Mouse (Mus musculus) layer of hippocampus, adult 11-12 months (tissue): ENCODE measurements around the gene Gapvd1.
"Not testable (repeated sequence)": the region's sequence is repeated elsewhere in the genome, so short reads cannot be mapped to it uniquely, and the experiment has no call there.

Experiments
- DNase-seq: peaks from one replicate; pipeline ENCODE4 v3.0.0; 2022; ENCODE audit warnings: low spot score

Gapvd1 gene

DNA sequence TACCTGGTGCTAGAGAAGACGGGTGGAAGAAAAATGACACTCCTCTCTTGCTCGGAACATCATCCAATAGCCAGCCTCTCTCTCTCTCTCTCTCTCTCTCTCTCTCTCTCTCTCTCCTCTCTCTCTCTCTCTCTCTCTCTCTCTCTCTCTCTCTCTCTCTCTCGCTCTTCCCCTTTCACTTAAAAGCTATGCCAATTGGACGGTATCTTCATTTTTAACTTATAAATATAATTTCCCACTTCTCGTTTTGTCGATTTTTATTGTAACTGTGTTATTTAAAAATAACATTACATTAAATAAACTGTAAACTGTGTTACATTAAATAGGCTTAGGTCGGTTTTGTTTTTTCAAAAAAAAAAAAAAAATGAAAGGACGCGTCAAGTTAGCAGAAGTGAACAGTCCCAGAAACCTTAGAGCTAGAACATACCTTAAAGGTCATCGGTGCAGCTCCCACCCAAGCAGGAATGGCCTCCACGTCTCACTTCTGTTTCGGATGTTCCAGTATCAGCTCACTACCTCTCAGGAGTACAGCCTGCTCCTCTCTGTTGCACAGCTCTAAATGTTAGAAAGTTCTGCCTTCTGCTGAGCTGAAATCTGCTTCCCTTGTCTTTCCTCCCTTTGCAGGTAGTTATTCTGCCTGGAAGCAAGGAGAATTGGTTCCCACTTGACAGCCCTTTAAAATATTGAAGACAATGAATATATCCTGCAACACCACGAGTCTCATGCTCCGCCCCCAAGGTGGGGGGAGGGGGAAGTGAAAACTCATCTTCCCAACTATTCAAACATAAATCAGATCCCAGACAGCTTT lies at the start of gene Gapvd1:
Gene Gapvd1, minus strand, starts transcription at position 682 of the 808 bp plus-strand sequence.
- DNase-seq, result peak; percentile 21

DNA sequence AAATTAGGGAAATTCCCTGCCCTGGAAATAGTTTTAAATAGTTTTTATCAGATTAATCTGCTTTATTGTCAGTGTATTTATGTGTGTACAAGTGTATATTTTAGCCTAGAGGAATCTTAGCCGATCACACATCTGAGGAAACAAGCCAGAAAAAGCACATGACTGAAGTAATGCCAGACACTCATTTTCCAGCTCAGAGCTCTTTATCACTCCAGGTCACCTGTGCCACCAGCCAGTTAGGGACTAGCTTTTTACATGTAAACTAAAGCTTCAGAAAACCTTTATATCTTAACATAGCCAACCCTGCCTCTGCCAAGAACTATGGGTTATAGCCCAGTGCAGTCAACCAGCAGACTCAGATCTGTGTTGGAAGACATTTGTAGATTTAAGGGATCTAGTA lies 49.8 kb upstream of the Gapvd1 start:
- no peak for DNase-seq

DNA sequence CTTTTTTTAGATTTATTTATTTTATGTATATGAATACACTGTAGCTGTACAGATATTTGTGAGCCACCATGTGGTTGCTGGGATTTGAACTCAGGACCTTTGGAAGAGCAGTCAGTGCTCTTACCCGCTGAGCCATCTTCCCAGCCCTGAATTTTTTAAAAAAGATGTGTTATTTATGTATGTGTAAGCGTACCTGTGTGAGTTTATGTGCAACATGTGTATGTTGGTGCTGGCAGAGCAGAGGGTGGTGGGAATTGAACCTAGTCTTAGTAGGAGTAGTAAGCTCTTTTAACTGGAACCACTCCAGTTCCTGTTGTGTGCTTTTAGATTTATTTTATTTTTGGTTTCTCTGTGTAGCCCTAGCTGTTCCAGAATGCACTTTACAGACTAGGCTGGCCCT lies 49.1 kb upstream of the Gapvd1 start:
- DNase-seq, result no peak

DNA sequence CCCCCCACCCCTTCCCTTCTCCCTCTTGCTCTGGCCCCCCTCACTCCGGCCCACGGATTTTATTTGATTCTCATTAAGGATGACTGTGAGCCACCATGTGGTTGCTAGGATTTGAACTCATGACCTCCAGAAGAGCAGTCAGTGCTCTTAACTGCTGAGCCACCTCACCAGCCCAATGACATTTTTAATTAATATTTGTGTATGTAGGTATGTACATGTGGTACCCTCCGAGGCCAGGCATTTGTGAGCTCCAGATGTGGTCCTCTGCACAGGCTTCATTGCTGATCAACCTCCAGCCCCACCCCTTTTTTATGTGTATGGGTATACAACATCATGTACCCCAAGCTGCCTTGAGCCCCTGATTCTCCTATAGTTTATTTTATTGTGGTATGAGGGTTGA lies 48.7 kb upstream of the Gapvd1 start:
- DNase-seq, result no peak

DNA sequence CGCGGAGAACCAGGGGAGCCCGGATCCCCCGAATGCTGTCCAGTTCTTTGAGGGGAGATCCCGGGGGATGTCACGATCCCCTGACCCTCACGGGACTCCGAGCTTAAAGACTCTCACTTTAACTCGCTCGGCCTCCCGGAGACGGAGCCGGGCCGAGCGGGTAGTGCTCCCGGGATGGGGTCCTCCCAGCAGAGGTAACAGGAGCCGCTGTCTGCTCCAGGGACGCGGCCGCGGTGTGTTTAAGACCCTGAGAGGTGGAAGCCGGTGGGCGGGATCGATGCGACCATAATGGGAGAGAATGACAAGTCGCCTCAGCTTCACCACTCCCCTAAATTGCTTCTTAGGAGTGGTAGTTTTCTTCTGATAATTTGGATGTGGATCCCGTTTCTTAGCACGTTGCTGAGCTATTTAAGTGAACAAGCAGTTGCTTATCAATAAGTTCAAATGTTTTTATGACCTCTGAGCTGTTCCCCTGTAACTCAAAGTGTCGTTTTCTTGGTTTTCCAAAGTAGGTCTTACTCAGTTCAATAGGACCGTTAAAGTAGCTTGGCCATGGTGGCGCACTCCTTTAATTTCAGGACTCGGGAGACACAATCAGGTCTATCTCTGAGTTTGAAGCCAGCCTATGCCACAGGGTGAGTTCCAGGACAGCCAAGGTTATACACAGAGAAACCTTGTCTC lies 47.7 kb upstream of the Gapvd1 start:
- DNase-seq, result peak; percentile 40

DNA sequence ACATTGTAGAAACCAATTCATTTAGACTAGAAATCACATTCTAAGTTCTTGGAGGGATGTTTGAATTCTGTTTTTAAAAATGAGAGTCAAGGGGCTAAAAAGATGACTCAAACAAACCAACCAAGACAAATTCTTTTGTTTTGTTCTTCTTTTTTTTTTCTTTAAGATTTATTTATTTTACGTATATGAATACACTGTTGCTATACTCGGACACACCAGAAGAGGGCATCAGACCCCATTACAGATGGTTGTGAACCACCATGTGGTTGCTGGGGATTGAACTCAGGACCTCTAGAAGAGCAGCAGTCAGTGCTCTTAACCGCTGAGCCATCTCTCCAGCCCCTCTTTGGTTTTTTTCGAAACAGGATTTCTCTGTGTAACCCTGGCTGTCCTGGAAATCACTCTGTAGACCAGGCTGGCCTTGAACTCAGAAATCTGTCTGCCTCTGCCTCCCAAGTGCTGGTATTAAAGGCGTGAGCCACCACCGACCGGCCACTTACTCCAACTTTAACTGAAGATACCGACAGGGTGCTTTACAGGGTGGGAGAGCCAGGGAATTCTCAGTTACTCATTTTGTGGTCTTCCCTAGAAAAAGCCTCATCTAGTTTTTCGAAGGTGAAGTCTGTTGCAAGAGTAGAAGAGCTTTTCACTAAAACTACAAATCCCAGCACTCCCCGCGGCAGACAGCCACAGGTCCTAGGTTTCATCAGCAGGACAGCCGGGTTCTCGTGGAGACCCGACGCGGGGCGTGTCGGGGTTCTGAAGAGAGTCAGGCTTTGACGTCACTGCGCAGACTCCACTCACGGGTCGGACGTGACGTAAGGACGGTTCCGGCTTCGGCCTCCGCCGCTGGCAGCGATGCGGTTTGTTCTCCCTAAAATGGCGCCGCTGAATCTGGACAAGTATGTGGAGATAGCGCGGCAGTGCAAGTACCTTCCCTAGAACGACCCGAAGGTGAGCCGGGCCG lies 46.8 kb upstream of the Gapvd1 start:
- DNase-seq, result peak; percentile 99

DNA sequence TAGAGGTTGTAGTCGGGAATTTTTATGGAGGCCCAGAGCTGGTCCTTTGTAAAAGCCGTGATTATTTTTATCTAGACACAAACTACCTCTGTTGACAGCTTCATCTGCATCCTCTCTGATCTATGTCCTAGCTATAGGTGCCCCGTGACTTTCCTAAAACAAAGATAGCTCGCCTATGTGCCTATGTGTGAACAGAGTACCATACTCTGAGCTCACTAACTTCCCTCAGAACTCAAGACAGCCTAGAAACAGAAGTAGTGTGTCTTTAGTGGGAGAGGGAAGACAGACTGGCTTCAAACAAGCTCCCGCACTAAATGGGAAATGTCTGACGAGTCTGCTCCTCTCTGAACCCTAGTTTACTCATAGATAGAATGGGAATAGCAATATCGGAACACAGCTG lies 45.3 kb upstream of the Gapvd1 start:
- no peak for DNase-seq

DNA sequence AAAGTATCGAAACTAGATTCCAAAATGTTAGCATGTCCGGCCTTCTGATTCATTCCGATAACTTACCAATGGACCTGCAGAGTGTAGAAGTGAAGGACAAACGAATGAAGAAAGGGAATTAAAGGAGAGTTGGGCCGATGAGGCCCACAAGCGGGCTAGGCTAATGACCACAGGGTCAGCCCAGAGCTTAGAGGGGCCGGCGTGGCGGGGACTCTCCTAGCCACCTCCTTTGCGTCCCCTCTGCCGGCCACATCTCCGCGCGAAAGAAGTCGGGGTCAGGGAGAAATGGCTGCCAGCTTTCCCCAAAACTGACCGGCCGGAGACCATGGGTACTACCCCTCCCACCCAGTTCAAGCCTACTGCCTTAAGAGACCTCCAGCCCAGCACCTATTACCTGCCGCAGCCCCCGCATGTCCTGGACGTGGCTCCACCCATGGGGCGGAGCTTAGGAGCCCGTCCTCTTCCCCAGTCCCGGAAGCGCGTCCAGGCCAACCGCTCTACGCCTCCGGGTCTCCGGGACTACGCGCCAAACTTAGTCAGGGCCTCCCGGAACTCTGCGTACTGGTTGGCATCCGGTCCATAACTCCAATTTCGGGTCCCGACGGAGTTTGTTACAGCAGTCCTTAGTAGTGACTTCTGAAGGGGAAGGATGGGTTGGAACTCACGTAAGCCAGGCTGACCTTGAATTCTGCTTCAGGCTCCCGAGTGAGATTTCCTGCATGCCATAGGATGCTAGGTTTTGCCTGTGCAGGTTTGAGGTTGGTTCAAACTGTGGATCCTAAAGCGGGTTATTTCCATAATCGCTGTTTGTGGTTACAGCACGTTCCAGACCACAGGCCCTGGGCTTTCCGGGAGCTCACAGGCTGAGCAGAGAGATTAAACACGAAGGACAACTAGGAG lies 44.6 kb upstream of the Gapvd1 start, which contains the start of gene Rabepk:
Gene Rabepk, minus strand, starts transcription at position 556 of the 900 bp plus-strand sequence.
- peak; percentile 77 for DNase-seq

DNA sequence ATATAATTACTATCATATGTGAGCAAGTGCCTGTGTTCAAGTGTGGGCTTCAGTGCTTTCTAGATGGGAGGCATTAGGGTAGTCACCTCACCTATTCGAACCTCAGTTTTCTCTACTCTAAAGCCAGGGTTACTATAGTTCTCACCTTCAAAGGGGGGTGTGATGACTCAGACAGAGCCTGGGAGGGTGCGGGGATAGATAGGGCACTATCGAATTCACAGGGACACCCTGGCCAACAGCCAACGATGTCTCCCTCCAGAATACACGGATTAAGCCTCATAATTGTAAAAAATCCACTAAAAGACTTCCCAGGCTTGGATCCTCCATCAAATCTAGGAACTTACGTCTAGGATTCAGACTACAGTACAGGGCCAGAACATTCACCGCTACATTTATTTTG lies 40.4 kb upstream of the Gapvd1 start:
- DNase-seq, result no peak

DNA sequence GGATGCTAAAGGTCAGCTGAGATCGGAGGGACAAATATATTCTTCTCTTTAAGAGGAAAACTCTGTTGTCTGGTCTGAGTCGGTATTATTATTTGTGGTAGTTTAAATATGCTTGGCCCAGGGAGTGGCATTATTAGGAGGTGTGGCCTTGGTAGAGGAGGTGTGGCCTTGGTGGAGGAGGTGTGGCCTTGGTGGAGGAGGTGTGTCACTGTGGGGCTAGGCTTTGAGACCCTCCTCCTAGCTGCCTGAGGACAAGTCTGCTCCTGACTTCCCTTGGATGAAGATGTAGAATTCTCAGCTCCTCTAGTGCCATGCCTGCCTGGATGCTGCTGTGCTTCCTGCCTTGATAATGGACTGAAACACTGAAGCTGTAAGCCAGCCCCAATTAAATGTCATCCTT lies 39.5 kb upstream of the Gapvd1 start:
- no peak for DNase-seq

DNA sequence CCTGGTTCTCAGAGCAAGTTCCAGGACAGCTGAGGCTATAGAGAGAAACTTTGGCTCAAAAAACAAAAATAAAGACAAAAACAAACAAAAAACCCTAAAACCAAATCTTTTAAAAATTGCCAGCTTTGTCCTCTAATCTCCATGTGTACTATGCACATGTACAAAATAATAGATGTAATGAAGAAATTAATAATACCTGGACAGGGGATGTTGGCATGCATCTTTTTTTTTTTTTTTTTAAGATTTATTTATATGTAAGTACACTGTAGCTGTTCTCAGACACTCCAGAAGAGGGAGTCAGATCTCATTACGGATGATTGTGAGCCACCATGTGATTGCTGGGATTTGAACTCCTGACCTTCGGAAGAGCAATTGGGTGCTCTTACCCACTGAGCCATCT lies 37.5 kb upstream of the Gapvd1 start:
- DNase-seq, result not testable (repeated sequence)

DNA sequence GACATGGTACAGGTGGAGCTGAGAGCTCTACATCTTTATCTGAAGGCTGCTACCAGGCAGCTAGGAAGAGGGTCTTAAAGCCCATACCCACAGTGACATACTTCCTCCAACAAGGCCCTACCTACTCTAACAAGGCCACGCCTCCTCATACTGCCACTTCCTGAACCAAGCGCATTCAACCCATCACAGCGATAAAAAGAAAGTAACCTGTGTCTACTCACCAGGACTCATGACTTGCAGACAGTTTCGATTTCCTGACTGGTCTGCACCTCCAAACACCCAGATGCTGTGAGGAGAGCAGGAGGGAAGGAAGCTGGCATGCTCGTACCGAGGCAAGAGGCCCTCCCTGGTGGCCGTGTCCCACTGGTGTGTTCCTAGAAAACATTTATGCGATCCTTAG lies 35.2 kb upstream of the Gapvd1 start:
- no peak for DNase-seq

DNA sequence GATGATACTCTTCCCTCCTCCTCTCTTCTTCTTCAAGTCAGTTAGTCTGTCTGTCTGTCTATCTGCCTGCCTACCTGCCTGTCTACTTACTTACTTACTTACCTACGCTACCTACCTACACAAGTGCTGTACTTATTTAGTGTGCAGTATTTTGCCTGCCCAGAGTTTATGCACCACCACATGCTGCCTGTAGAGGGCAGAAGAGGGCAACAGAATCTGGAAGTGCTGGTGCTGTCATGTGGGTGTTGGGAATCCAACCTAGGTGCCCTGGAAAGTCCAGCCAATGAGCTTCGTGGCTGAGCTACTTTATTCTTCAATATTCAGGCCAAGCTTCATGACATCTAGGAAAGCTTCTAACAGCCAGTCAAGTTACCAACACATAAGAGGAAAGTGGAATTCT lies 29.1 kb upstream of the Gapvd1 start:
- DNase-seq, result no peak

DNA sequence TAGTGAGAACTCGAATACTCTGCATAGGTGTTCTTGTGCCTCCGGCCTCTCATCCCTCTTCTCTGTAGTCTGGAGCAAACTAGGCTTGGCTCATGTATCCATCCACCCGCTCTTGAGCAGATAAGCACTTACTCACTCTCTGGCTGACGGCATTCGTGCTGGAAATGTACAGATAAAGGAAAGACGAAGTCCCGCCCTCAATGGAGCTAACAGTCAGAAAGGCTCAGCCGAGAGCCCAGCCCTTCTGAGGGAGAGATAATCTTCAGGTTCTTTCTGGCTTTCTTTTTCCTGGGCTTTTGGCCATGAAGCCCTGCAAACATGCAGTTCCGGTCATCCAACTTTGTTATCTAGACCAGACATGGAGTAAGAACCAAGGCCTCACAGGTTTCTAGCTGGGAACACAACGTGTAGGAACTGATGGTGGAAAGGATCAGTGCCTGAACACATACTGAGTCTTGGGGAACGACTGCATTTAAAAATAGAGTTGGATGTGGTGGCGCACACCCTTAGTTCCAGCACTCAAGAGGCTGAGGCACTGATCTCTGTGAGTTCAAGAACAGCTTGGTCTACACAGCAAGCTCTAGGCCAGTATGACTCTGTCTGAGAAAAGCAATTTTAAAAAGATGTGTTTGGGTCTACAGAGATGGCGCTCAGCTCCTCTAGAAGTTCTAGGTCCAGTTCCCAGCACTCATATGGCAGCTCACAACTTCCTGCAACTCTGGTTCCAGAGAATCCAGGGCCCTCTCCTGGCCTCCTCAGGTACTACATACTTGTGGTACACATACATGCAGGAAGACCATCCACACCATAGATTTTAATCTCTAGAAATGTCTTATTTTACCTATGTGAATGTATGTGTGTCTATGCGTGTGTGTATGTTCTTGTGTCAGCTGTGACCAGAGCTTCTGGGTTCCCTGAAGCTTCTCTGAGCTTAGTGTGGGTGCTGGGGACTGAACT lies 28.3 kb upstream of the Gapvd1 start:
- no peak for DNase-seq

DNA sequence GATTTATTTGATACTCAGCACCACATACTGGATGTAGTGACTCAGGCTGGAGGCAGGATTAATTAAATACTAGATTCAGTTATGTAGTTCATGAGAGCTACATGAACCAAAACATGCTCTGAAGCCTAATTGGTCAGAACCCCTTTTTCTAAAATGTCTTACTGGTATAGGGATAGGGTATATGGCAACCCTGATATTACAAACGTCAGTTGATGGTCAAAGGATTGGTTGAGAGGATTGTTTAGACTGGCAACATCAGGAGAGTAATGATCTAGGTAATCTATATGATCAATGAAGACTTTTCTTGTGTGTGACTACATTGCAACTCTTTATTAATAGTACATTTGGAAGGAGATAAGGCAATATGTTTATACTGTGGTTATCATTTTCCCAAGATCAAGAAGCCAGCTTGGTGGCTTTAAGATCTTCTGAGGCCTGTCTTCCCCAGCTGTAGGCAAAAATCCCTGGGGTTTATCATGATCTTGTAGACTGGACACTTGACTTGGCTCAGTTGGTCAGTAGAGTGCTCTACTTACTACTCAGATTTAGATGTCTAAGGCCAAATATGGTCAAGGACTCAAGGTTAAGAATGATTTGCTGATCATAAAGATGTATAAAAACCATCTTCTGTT lies 22.3 kb upstream of the Gapvd1 start:
- no peak for DNase-seq

DNA sequence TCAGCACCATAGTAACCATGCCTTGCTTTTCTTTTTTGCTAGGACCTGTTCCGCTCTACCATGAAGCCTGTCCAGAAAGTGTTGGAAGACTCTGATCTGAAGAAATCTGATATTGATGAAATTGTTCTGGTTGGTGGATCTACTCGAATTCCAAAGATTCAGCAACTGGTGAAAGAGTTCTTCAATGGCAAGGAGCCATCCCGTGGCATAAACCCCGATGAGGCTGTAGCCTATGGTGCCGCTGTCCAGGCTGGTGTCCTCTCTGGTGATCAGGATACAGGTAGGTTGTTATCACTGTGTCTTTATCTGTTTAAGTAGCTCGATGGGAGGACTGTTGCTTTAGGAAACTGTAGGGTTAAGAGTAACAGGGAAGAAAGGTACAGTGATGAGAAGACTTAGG lies 19.5 kb upstream of the Gapvd1 start:
- no peak for DNase-seq

DNA sequence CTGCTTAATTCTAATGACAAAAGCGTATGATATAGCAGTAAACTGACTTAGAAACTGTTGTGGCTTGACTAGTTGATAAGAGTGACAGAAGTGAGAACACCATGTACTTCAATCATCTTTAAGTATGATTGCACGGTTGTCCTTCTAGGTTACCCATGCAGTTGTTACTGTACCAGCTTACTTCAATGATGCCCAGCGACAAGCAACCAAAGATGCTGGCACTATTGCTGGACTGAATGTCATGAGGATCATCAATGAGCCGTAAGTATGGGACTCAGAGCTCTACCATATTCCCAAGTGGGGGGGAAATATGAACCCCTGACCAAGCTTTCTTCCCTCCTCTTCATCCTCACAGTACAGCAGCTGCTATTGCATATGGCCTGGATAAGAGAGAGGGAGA lies 18.6 kb upstream of the Gapvd1 start:
- no peak for DNase-seq

DNA sequence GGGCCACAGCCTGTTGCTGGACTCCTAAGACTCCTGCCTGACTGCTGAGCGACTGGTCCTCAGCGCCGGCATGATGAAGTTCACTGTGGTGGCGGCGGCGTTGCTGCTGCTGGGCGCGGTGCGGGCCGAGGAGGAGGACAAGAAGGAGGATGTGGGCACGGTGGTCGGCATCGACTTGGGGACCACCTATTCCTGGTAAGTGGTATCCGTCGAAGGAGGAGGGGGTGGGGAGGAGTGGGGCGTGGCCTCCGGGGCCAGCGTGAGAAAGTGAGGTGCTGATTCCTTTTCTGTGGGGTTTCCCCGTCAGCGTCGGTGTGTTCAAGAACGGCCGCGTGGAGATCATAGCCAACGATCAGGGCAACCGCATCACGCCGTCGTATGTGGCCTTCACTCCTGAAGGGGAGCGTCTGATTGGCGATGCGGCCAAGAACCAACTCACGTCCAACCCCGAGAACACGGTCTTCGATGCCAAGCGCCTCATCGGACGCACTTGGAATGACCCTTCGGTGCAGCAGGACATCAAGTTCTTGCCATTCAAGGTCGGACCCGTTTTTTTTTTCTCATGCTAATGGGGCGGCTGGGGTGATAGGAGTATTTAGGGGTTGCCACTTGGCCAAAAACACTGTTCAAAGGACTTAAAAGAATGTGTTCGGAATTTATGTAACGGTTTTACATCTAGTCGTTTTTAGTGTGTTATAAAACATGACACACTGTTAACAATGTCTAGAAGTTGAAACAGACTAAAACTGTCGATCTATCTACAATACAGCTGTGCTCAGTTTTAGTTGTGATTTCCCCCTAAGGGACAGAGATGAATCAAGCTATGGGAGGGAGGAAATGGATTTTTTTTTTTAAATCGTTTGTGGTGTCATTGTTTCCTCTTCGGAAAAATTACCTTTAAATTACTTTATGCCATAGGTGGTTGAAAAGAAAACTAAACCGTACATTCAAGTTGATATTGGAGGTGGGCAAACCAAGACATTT lies 17.5 kb upstream of the Gapvd1 start:
- DNase-seq, result no peak
